Mouse (Mus musculus): ENCODE results near the gene Ctns. TPM values are rescaled to one million over a fixed set of nuclear protein-coding genes. Genes with fewer than 3 reads are reported as not detected.

Ctns gene
- polyA plus RNA-seq (2015; fragmentation: Nextera tagmentation; extraction: Ambion mirVana): 36.0 and 40.9 TPM in 2 replicates

GRCm38 (mm10) chr11:73198603-73199229 is at the start of gene Ctns:
TSS of gene Ctns (minus strand) at chr11:73199042.
- H3K27me3 ChIP-seq (replicated peaks; ENCODE audit: control insufficient read depth, insufficient read depth, low read length): no peaks in the 10 kb centered on the region
- no peaks in the 10 kb centered on the region for H3K9me3 ChIP-seq (ENCODE audit: control insufficient read depth, low read length)
- WGBS: under 1% methylated on average over 22 of the region's 22 CpGs
- peaks cover 14% of the 10 kb centered on the region for H3K4me1 ChIP-seq (ENCODE audit: control insufficient read depth, insufficient read depth, low read length)
- ATAC-seq: peak; percentile 98
- no peaks in the 10 kb centered on the region for H3K36me3 ChIP-seq (ENCODE audit: control insufficient read depth, insufficient read depth, low read length)
- peak within 1 kb of the TSS; percentile 88 for H3K4me3 ChIP-seq (ENCODE audit: low read length)
- H3K27ac ChIP-seq (ENCODE audit: low read length): peak within 1 kb of the TSS; percentile 85
- peak within 1 kb of the TSS; percentile 92 for H3K4me2 ChIP-seq (ENCODE audit: low read depth, low read length)
- H3K9ac ChIP-seq (ENCODE audit: low read depth, low read length): peak within 1 kb of the TSS; percentile 85

DNA sequence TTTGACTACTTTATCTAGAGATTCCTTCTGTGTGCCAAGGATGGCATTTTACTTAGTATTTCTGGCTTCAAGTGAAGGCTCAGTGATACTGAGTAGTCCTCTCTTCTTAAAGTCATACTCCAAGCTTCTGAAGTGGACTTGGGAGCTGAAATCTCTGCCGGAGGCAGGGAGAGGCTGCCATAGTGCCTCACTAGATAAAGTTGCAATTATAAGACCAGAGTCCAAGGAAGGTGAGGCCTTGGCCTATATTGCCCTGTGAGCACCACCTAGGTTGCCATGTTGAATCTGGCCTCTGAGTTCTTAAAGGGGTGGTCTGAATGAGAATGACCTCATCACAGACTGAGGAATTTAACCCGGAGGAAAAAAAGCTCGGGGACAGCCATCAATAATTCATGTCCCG is 43.9 kb upstream of the Ctns start:
- Histone ChIP-seq H3K36me3 (ENCODE audit: control insufficient read depth, insufficient read depth, low read length) (no peaks in the 10 kb centered on the region), H3K9ac (ENCODE audit: low read depth, low read length) (no peak overlapping the region), H3K27me3 (replicated peaks; ENCODE audit: control insufficient read depth, insufficient read depth, low read length) (no peaks in the 10 kb centered on the region), H3K9me3 (ENCODE audit: control insufficient read depth, low read length) (no peaks in the 10 kb centered on the region), H3K27ac (ENCODE audit: low read length) (peak overlapping the region; percentile 68), H3K4me2 (ENCODE audit: low read depth, low read length) (no peak overlapping the region; the same call in 1 of the 2 replicates), H3K4me1 (ENCODE audit: control insufficient read depth, insufficient read depth, low read length) (no peaks in the 10 kb centered on the region), H3K4me3 (ENCODE audit: low read length) (no peak overlapping the region)
- ATAC-seq: peak; percentile 81
- 75% methylated on average over 4 of the region's 4 CpGs for WGBS

- Histone ChIP-seq H3K27ac (ENCODE audit: low read length) (peak overlapping the region; percentile 68), H3K27me3 (replicated peaks; ENCODE audit: control insufficient read depth, insufficient read depth, low read length) (no peaks in the 10 kb centered on the region), H3K4me3 (ENCODE audit: low read length) (no peak overlapping the region), H3K4me2 (ENCODE audit: low read depth, low read length) (no peak overlapping the region; the same call in 1 of the 2 replicates), H3K4me1 (ENCODE audit: control insufficient read depth, insufficient read depth, low read length) (no peaks in the 10 kb centered on the region), H3K36me3 (ENCODE audit: control insufficient read depth, insufficient read depth, low read length) (no peaks in the 10 kb centered on the region), H3K9ac (ENCODE audit: low read depth, low read length) (0 out of 2 replicates have a peak overlapping the region, but pooled peaks have one; percentile 16), H3K9me3 (ENCODE audit: control insufficient read depth, low read length) (no peaks in the 10 kb centered on the region)
- ATAC-seq: peak; percentile 65
- 60% methylated on average over 6 of the region's 6 CpGs for WGBS
Observed at GRCm38 (mm10) chr11:73242199-73242598, 43.4 kb upstream of the Ctns start.

GRCm38 (mm10) chr11:73236731-73237130 is 37.9 kb upstream of the Ctns start:
- Histone ChIP-seq H3K4me1 (ENCODE audit: control insufficient read depth, insufficient read depth, low read length) (peaks cover 5% of the 10 kb centered on the region; the same call in 1 of the 2 replicates), H3K27me3 (replicated peaks; ENCODE audit: control insufficient read depth, insufficient read depth, low read length) (no peaks in the 10 kb centered on the region), H3K27ac (ENCODE audit: low read length) (no peak overlapping the region), H3K4me3 (ENCODE audit: low read length) (no peak overlapping the region), H3K4me2 (ENCODE audit: low read depth, low read length) (no peak overlapping the region), H3K36me3 (ENCODE audit: control insufficient read depth, insufficient read depth, low read length) (no peaks in the 10 kb centered on the region), H3K9ac (ENCODE audit: low read depth, low read length) (no peak overlapping the region), H3K9me3 (ENCODE audit: control insufficient read depth, low read length) (no peaks in the 10 kb centered on the region)
- no peak for ATAC-seq
- WGBS: 60% methylated on average over 3 of the region's 3 CpGs

DNA sequence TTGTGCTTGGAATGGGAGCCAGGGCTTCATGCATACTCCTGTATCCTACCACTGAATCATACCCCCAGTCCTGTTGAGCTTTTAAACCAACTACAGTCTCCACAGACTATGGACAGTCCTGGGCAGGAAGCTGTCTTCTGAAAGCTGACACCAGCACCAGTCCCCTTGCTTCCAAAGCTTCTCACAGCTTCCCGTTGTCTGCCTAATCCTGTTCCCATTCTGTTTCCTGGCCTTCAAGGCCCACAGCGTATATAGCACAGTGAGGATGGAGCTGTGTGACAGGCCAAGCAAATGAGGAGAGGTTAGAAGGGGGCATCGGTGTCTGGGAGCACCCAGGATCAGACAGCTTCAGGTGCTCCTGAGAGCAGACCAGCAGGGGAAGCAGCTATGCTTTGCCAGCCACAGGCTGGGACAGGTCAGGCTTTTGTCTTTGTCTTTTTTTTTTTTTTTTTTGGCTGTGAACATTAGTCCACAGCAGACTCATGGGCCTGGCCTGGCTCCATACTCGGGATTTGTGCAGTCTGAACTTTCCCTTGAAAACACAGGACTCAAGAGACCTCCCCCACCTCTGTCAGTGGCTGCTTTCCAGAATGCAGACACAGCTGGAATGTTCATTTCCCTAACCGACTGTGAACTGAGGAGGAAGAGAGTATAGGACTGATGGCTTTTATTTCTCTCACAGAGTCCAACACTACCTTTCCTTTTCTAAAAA is 37.3 kb upstream of the Ctns start:
- Histone ChIP-seq H3K27ac (ENCODE audit: low read length) (peak overlapping the region; percentile 81), H3K27me3 (replicated peaks; ENCODE audit: control insufficient read depth, insufficient read depth, low read length) (no peaks in the 10 kb centered on the region), H3K9me3 (ENCODE audit: control insufficient read depth, low read length) (no peaks in the 10 kb centered on the region), H3K4me2 (ENCODE audit: low read depth, low read length) (no peak overlapping the region), H3K9ac (ENCODE audit: low read depth, low read length) (no peak overlapping the region), H3K4me1 (ENCODE audit: control insufficient read depth, insufficient read depth, low read length) (peaks cover 5% of the 10 kb centered on the region; the same call in 1 of the 2 replicates), H3K4me3 (ENCODE audit: low read length) (no peak overlapping the region), H3K36me3 (ENCODE audit: control insufficient read depth, insufficient read depth, low read length) (no peaks in the 10 kb centered on the region)
- 34% methylated on average over 5 of the region's 5 CpGs for WGBS
- ATAC-seq: peak; percentile 66

GRCm38 (mm10) chr11:73233992-73234391 is 35.1 kb upstream of the Ctns start, which contains the start of gene Trpv1:
TSS of gene Trpv1 (plus strand) at chr11:73234292.
- Histone ChIP-seq H3K9me3 (ENCODE audit: control insufficient read depth, low read length) (no peaks in the 10 kb centered on the region), H3K9ac (ENCODE audit: low read depth, low read length) (no peak within 1 kb of the TSS), H3K4me1 (ENCODE audit: control insufficient read depth, insufficient read depth, low read length) (peaks cover 5% of the 10 kb centered on the region; the same call in 1 of the 2 replicates), H3K27ac (ENCODE audit: low read length) (no peak within 1 kb of the TSS), H3K4me2 (ENCODE audit: low read depth, low read length) (no peak within 1 kb of the TSS), H3K27me3 (replicated peaks; ENCODE audit: control insufficient read depth, insufficient read depth, low read length) (0 out of 2 replicates have a peak, but pooled peaks cover 2% of the 10 kb centered on the region), H3K36me3 (ENCODE audit: control insufficient read depth, insufficient read depth, low read length) (no peaks in the 10 kb centered on the region), H3K4me3 (ENCODE audit: low read length) (no peak within 1 kb of the TSS)
- 83% methylated on average over 5 of the region's 5 CpGs for WGBS
- ATAC-seq: no peak

- Histone ChIP-seq H3K36me3 (ENCODE audit: control insufficient read depth, insufficient read depth, low read length) (no peaks in the 10 kb centered on the region), H3K9me3 (ENCODE audit: control insufficient read depth, low read length) (no peaks in the 10 kb centered on the region), H3K4me2 (ENCODE audit: low read depth, low read length) (no peak overlapping the region), H3K4me1 (ENCODE audit: control insufficient read depth, insufficient read depth, low read length) (peaks cover 5% of the 10 kb centered on the region; the same call in 1 of the 2 replicates), H3K27ac (ENCODE audit: low read length) (no peak overlapping the region), H3K4me3 (ENCODE audit: low read length) (no peak overlapping the region), H3K27me3 (replicated peaks; ENCODE audit: control insufficient read depth, insufficient read depth, low read length) (0 out of 2 replicates have a peak, but pooled peaks cover 2% of the 10 kb centered on the region), H3K9ac (ENCODE audit: low read depth, low read length) (no peak overlapping the region)
- 56% methylated on average over 2 of the region's 2 CpGs for WGBS
- ATAC-seq: no peak
Observed at GRCm38 (mm10) chr11:73232513-73232912, 33.7 kb upstream of the Ctns start.

DNA sequence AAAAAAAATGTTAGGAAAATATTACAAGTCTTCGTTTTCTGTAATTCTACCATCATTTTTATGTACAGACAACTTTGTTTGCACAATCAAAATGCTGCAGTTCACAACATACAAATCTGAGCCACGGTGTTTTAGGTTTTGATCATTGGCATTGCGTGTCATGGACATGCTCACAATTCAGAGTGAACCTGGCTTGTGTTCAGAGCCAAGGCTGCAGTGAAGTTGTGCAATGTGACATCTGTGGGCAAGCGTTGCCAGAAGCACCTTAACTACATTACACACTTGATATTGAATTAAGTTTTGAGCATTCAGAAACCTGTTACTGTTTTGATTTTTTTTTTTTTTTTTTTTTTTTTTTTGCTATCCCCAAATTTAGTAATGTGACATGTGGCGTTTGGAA is 31.2 kb upstream of the Ctns start:
- 85% methylated on average over 5 of the region's 5 CpGs for WGBS
- no peak for ATAC-seq
- Histone ChIP-seq H3K9me3 (ENCODE audit: control insufficient read depth, low read length) (no peaks in the 10 kb centered on the region), H3K4me2 (ENCODE audit: low read depth, low read length) (no peak overlapping the region), H3K36me3 (ENCODE audit: control insufficient read depth, insufficient read depth, low read length) (no peaks in the 10 kb centered on the region), H3K4me3 (ENCODE audit: low read length) (no peak overlapping the region), H3K4me1 (ENCODE audit: control insufficient read depth, insufficient read depth, low read length) (no peaks in the 10 kb centered on the region), H3K9ac (ENCODE audit: low read depth, low read length) (no peak overlapping the region), H3K27me3 (replicated peaks; ENCODE audit: control insufficient read depth, insufficient read depth, low read length) (0 out of 2 replicates have a peak, but pooled peaks cover 2% of the 10 kb centered on the region), H3K27ac (ENCODE audit: low read length) (no peak overlapping the region)

- Histone ChIP-seq H3K9me3 (ENCODE audit: control insufficient read depth, low read length) (no peaks in the 10 kb centered on the region), H3K36me3 (ENCODE audit: control insufficient read depth, insufficient read depth, low read length) (no peaks in the 10 kb centered on the region), H3K4me2 (ENCODE audit: low read depth, low read length) (no peak overlapping the region), H3K4me1 (ENCODE audit: control insufficient read depth, insufficient read depth, low read length) (no peaks in the 10 kb centered on the region), H3K27me3 (replicated peaks; ENCODE audit: control insufficient read depth, insufficient read depth, low read length) (0 out of 2 replicates have a peak, but pooled peaks cover 2% of the 10 kb centered on the region), H3K27ac (ENCODE audit: low read length) (no peak overlapping the region), H3K9ac (ENCODE audit: low read depth, low read length) (no peak overlapping the region), H3K4me3 (ENCODE audit: low read length) (no peak overlapping the region)
- WGBS: 74% methylated on average over 5 of the region's 5 CpGs
- no peak for ATAC-seq
Observed at GRCm38 (mm10) chr11:73228881-73229280, 30.0 kb upstream of the Ctns start.
